Mouse (Mus musculus): ENCODE results near the gene Clasp1. TPM values are rescaled to one million over a fixed set of nuclear protein-coding genes. Genes with fewer than 3 reads are reported as not detected.

Gene Clasp1
- polyA plus RNA-seq, 1 experiment from 2014 or later: 38.2 TPM

- ATAC-seq (ENCODE audit: low FRiP score, low TSS enrichment): no peak
- Histone ChIP-seq H3K9ac (replicated peaks; ENCODE audit: low read length) (no peak overlapping the region), H3K36me3 (ENCODE audit: insufficient read depth, low read length) (peaks cover 25% of the 10 kb centered on the region), H3K9me3 (ENCODE audit: low read length) (no peaks in the 10 kb centered on the region), H3K4me3 (ENCODE audit: low read length) (no peak overlapping the region), H3K27ac (ENCODE audit: low read length) (no peak overlapping the region), H3K4me2 (replicated peaks; ENCODE audit: low read depth, low read length) (no peak overlapping the region), H3K4me1 (ENCODE audit: insufficient read depth, low read length) (no peaks in the 10 kb centered on the region), H3K27me3 (ENCODE audit: insufficient read depth, low read length) (no peaks in the 10 kb centered on the region)
- WGBS: 68% methylated on average over 3 of the region's 3 CpGs
These were observed 32.3 kb downstream of the Clasp1 start for GRCm38 (mm10) chr1:118421149-118421548.

GRCm38 (mm10) chr1:118422812-118423211 lies 34.0 kb downstream of the Clasp1 start:
- 82% methylated on average over 6 of the region's 6 CpGs for WGBS
- Histone ChIP-seq H3K27ac (ENCODE audit: low read length) (no peak overlapping the region), H3K9ac (replicated peaks; ENCODE audit: low read length) (no peak overlapping the region), H3K4me3 (ENCODE audit: low read length) (no peak overlapping the region), H3K36me3 (ENCODE audit: insufficient read depth, low read length) (peaks cover 25% of the 10 kb centered on the region), H3K4me2 (replicated peaks; ENCODE audit: low read depth, low read length) (no peak overlapping the region), H3K9me3 (ENCODE audit: low read length) (no peaks in the 10 kb centered on the region), H3K4me1 (ENCODE audit: insufficient read depth, low read length) (no peaks in the 10 kb centered on the region), H3K27me3 (ENCODE audit: insufficient read depth, low read length) (no peaks in the 10 kb centered on the region)
- ATAC-seq (ENCODE audit: low FRiP score, low TSS enrichment): no peak

- no peak overlapping the region for H3K9ac ChIP-seq (replicated peaks; ENCODE audit: low read length)
- peaks cover 13% of the 10 kb centered on the region; the same call in 1 of the 2 replicates for H3K36me3 ChIP-seq (ENCODE audit: insufficient read depth, low read length)
- no peaks in the 10 kb centered on the region for H3K27me3 ChIP-seq (ENCODE audit: insufficient read depth, low read length)
- no peak overlapping the region for H3K4me2 ChIP-seq (replicated peaks; ENCODE audit: low read depth, low read length)
- no peak overlapping the region for H3K27ac ChIP-seq (ENCODE audit: low read length)
- 86% methylated on average over 2 of the region's 2 CpGs for WGBS
- no peak for ATAC-seq (ENCODE audit: low FRiP score, low TSS enrichment)
- H3K4me1 ChIP-seq (ENCODE audit: insufficient read depth, low read length): peaks cover 9% of the 10 kb centered on the region
- no peaks in the 10 kb centered on the region for H3K9me3 ChIP-seq (ENCODE audit: low read length)
- H3K4me3 ChIP-seq (ENCODE audit: low read length): no peak overlapping the region
These were observed 37.1 kb downstream of the Clasp1 start for GRCm38 (mm10) chr1:118425982-118426381.

- H3K9me3 ChIP-seq (ENCODE audit: low read length): no peaks in the 10 kb centered on the region
- WGBS: 72% methylated on average over 6 of the region's 6 CpGs
- H3K27ac ChIP-seq (ENCODE audit: low read length): no peak overlapping the region
- ATAC-seq (ENCODE audit: low FRiP score, low TSS enrichment): no peak; the same call in 1 of the 2 replicates
- no peaks in the 10 kb centered on the region for H3K27me3 ChIP-seq (ENCODE audit: insufficient read depth, low read length)
- H3K4me3 ChIP-seq (ENCODE audit: low read length): no peak overlapping the region
- peaks cover 5% of the 10 kb centered on the region; the same call in 1 of the 2 replicates for H3K36me3 ChIP-seq (ENCODE audit: insufficient read depth, low read length)
- peaks cover 9% of the 10 kb centered on the region for H3K4me1 ChIP-seq (ENCODE audit: insufficient read depth, low read length)
- no peak overlapping the region for H3K4me2 ChIP-seq (replicated peaks; ENCODE audit: low read depth, low read length)
- no peak overlapping the region for H3K9ac ChIP-seq (replicated peaks; ENCODE audit: low read length)
These were observed 39.7 kb downstream of the Clasp1 start for GRCm38 (mm10) chr1:118428354-118429084.

GRCm38 (mm10) chr1:118431548-118431947 lies 42.7 kb downstream of the Clasp1 start:
- Histone ChIP-seq H3K9me3 (ENCODE audit: low read length) (no peaks in the 10 kb centered on the region), H3K27me3 (ENCODE audit: insufficient read depth, low read length) (no peaks in the 10 kb centered on the region), H3K36me3 (ENCODE audit: insufficient read depth, low read length) (no peaks in the 10 kb centered on the region), H3K4me2 (replicated peaks; ENCODE audit: low read depth, low read length) (no peak overlapping the region), H3K4me3 (ENCODE audit: low read length) (no peak overlapping the region), H3K9ac (replicated peaks; ENCODE audit: low read length) (no peak overlapping the region), H3K27ac (ENCODE audit: low read length) (no peak overlapping the region), H3K4me1 (ENCODE audit: insufficient read depth, low read length) (peaks cover 9% of the 10 kb centered on the region)
- ATAC-seq (ENCODE audit: low FRiP score, low TSS enrichment): no peak
- 79% methylated on average over 4 of the region's 4 CpGs for WGBS

- WGBS: 66% methylated on average over 10 of the region's 10 CpGs
- H3K27ac ChIP-seq (ENCODE audit: low read length): no peak overlapping the region
- H3K27me3 ChIP-seq (ENCODE audit: insufficient read depth, low read length): no peaks in the 10 kb centered on the region
- 0 out of 2 replicates have a peak, but pooled peaks cover 2% of the 10 kb centered on the region for H3K36me3 ChIP-seq (ENCODE audit: insufficient read depth, low read length)
- no peak overlapping the region for H3K9ac ChIP-seq (replicated peaks; ENCODE audit: low read length)
- no peak overlapping the region for H3K4me3 ChIP-seq (ENCODE audit: low read length)
- H3K4me1 ChIP-seq (ENCODE audit: insufficient read depth, low read length): no peaks in the 10 kb centered on the region
- ATAC-seq (ENCODE audit: low FRiP score, low TSS enrichment): no peak
- H3K9me3 ChIP-seq (ENCODE audit: low read length): no peaks in the 10 kb centered on the region
- no peak overlapping the region for H3K4me2 ChIP-seq (replicated peaks; ENCODE audit: low read depth, low read length)
These were observed 46.2 kb downstream of the Clasp1 start for GRCm38 (mm10) chr1:118435001-118435473.

GRCm38 (mm10) chr1:118437856-118438255 lies 49.0 kb downstream of the Clasp1 start:
- Histone ChIP-seq H3K4me3 (ENCODE audit: low read length) (no peak overlapping the region), H3K9me3 (ENCODE audit: low read length) (no peaks in the 10 kb centered on the region), H3K9ac (replicated peaks; ENCODE audit: low read length) (no peak overlapping the region), H3K36me3 (ENCODE audit: insufficient read depth, low read length) (0 out of 2 replicates have a peak, but pooled peaks cover 2% of the 10 kb centered on the region), H3K27me3 (ENCODE audit: insufficient read depth, low read length) (no peaks in the 10 kb centered on the region), H3K4me1 (ENCODE audit: insufficient read depth, low read length) (no peaks in the 10 kb centered on the region), H3K27ac (ENCODE audit: low read length) (no peak overlapping the region), H3K4me2 (replicated peaks; ENCODE audit: low read depth, low read length) (no peak overlapping the region)
- WGBS: 95% methylated on average over 4 of the region's 4 CpGs
- ATAC-seq (ENCODE audit: low FRiP score, low TSS enrichment): no peak

- no peaks in the 10 kb centered on the region for H3K4me1 ChIP-seq (ENCODE audit: insufficient read depth, low read length)
- 0 out of 2 replicates have a peak, but pooled peaks cover 2% of the 10 kb centered on the region for H3K36me3 ChIP-seq (ENCODE audit: insufficient read depth, low read length)
- H3K9me3 ChIP-seq (ENCODE audit: low read length): no peaks in the 10 kb centered on the region
- H3K27me3 ChIP-seq (ENCODE audit: insufficient read depth, low read length): no peaks in the 10 kb centered on the region
- H3K4me2 ChIP-seq (replicated peaks; ENCODE audit: low read depth, low read length): no peak overlapping the region
- H3K27ac ChIP-seq (ENCODE audit: low read length): no peak overlapping the region
- H3K4me3 ChIP-seq (ENCODE audit: low read length): no peak overlapping the region
- H3K9ac ChIP-seq (replicated peaks; ENCODE audit: low read length): no peak overlapping the region
- no peak for ATAC-seq (ENCODE audit: low FRiP score, low TSS enrichment)
These were observed 49.5 kb downstream of the Clasp1 start for GRCm38 (mm10) chr1:118438332-118438731.

- H3K27me3 ChIP-seq (ENCODE audit: insufficient read depth, low read length): no peaks in the 10 kb centered on the region
- 100% methylated on average over 1 of the region's 1 CpGs for WGBS
- H3K9me3 ChIP-seq (ENCODE audit: low read length): no peaks in the 10 kb centered on the region
- H3K27ac ChIP-seq (ENCODE audit: low read length): no peak overlapping the region
- H3K4me1 ChIP-seq (ENCODE audit: insufficient read depth, low read length): peaks cover 11% of the 10 kb centered on the region
- H3K9ac ChIP-seq (replicated peaks; ENCODE audit: low read length): no peak overlapping the region
- ATAC-seq (ENCODE audit: low FRiP score, low TSS enrichment): no peak
- no peak overlapping the region for H3K4me2 ChIP-seq (replicated peaks; ENCODE audit: low read depth, low read length)
- 0 out of 2 replicates have a peak, but pooled peaks cover 2% of the 10 kb centered on the region for H3K36me3 ChIP-seq (ENCODE audit: insufficient read depth, low read length)
- H3K4me3 ChIP-seq (ENCODE audit: low read length): no peak overlapping the region
These were observed 51.7 kb downstream of the Clasp1 start for GRCm38 (mm10) chr1:118440547-118440946.

GRCm38 (mm10) chr1:118444420-118444819 lies 55.6 kb downstream of the Clasp1 start:
- Histone ChIP-seq H3K4me1 (ENCODE audit: insufficient read depth, low read length) (peaks cover 21% of the 10 kb centered on the region), H3K4me3 (ENCODE audit: low read length) (no peak overlapping the region), H3K9ac (replicated peaks; ENCODE audit: low read length) (no peak overlapping the region), H3K27ac (ENCODE audit: low read length) (no peak overlapping the region), H3K27me3 (ENCODE audit: insufficient read depth, low read length) (no peaks in the 10 kb centered on the region), H3K9me3 (ENCODE audit: low read length) (no peaks in the 10 kb centered on the region), H3K36me3 (ENCODE audit: insufficient read depth, low read length) (no peaks in the 10 kb centered on the region), H3K4me2 (replicated peaks; ENCODE audit: low read depth, low read length) (no peak overlapping the region)
- WGBS: 81% methylated on average over 7 of the region's 7 CpGs
- ATAC-seq (ENCODE audit: low FRiP score, low TSS enrichment): no peak

Data from kidney, embryonic 16.5 days (tissue).